Mouse (Mus musculus): ENCODE results near the gene Ralgps2. TPM values are rescaled to one million over a fixed set of nuclear protein-coding genes. Genes with fewer than 3 reads are reported as not detected.

The Ralgps2 gene
- total RNA-seq, 1 experiment from 2014 or later: 29.6 TPM

DNA sequence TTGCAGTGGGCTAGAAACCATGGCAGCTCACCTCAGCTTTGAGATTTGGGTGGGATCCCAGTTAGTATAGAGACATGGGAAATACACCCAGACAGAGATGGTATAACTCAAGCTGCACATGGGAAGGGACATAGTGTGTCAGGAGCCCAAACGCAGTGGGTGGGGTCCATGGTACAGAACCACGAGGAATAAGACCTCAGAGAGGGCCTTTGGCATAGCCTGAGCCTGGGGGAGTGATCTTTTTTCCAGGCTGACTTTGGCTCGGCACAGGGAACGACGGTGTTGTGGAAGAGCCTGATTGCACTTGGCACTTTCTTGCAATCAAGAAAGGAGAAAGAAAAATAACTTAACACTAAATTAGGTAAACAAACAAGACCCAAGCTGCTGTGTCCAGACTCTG is 170.3 kb downstream of the Ralgps2 start:
- DNase-seq: no peak

DNA sequence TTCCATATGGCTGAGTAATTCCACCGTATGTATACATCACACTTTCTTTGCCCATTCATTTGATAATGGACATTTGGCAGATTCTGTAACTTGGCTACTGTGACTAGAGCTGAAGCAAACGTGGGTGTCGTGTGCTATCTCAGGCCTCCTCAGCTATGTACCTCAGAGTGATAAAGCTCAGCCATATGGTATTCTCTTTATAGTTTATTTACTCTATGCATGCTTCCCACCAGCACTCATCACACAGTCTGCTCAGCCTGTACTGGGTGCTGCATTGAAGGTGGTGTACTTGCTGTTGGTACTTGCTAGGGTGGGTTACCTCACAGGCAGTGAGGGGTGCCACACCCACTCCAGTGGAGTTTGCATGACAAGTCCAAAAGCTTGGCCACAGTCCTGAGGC is 174.1 kb downstream of the Ralgps2 start:
- no peak for DNase-seq

GRCm38 (mm10) chr1:156764584-156764983 is 174.8 kb downstream of the Ralgps2 start:
- no peak for DNase-seq

DNA sequence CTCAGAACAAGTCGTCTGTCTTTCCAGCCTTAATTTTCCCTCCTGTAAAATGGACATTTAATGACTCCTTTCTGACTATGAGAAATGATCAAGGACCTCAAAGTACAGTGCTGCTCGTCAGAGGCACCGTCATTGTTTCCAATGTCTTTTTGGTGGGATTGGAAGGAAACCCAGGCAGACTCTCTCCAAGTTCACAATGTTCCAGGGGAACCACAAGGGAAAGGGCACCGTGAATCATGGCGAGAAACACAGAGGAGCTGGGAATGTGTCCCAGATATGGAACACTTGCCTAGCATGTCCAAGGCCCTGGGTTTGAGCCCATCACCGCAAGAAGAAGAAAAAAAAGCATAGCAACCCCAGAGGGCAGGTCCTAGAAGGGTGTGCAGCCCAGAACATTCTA is 176.1 kb downstream of the Ralgps2 start:
- no peak for DNase-seq

- no peak for DNase-seq
These were observed 178.0 kb downstream of the Ralgps2 start for GRCm38 (mm10) chr1:156761430-156761801.

GRCm38 (mm10) chr1:156760549-156761429 is 178.6 kb downstream of the Ralgps2 start:
- no peak for DNase-seq

GRCm38 (mm10) chr1:156758326-156758725 is 181.1 kb downstream of the Ralgps2 start:
- no peak for DNase-seq

- no peak for DNase-seq
These were observed 184.6 kb downstream of the Ralgps2 start for GRCm38 (mm10) chr1:156754608-156755413.

Other genes starting within 250 kb of the Ralgps2 start
- gene Fam20b, start 220.5 kb downstream of the Ralgps2 start, total RNA-seq (2021): 47.6 and 58.9 TPM in 2 replicates
- gene Angptl1, start 101.1 kb downstream of the Ralgps2 start, total RNA-seq (2021): 5.9 and 9.3 TPM in 2 replicates
- not detected in 2 replicates for gene Tex35, start 169.1 kb upstream of the Ralgps2 start, total RNA-seq (2021)